Mouse (Mus musculus): ENCODE results near the gene Defb25. TPM values are rescaled to one million over a fixed set of nuclear protein-coding genes. Genes with fewer than 3 reads are reported as not detected.
A peak's percentile ranks its signal among the peaks of the same experiment; 100 is the strongest.
"Not testable (repeated sequence)": the region's sequence is repeated elsewhere in the genome, so short reads cannot be mapped to it uniquely, and the experiment has no call there.

Gene Defb25
- total RNA-seq (2021) = not detected

- intact Hi-C loops (cut with DNase I) = loop anchor here (5.0 kb wide), 1 partner anchor 209 kb away; the partner anchor contains the start of gene Bcl2l1
- DNase-seq = no peak
These were observed at the start of gene Defb25 for GRCm38 (mm10) chr2:152622953-152623352. TSS of gene Defb25 (minus strand) at chr2:152623053.

DNA sequence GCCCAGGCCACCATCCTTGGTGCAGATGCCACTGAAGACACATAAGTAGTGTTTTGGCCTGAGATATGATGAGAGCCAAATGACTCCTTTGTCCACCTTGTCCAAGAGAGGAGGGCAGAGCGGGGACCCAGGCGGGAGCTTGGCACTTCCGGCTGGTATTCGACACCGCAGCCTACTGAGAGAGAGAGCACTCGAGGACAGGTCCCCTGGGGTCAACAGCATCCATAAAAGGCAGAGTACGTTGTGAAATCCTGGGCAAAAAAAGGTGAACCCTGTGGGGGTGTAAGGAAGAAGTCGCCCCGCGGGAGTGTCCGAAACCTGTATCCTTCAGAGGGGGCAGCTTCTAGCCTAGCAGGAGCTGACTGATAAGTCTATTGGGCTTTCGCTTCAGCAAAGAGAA lies 49.3 kb upstream of the Defb25 start:
- intact Hi-C loops (cut with DNase I) = no loop called here
- no peak for DNase-seq

- peak; percentile 52 to 54 for DNase-seq
- intact Hi-C loops (cut with DNase I) = no loop called here
These were observed 48.8 kb upstream of the Defb25 start for GRCm38 (mm10) chr2:152671642-152671999.

GRCm38 (mm10) chr2:152670983-152671641 lies 48.3 kb upstream of the Defb25 start:
- DNase-seq = no peak
- intact Hi-C loops (cut with DNase I) = no loop called here

- intact Hi-C loops (cut with DNase I) = loop anchor here (1.0 kb wide), 1 partner anchor 26 kb away; no protein-coding TSS in a partner anchor
- DNase-seq = peak; percentile 53 to 57
These were observed 47.0 kb upstream of the Defb25 start for GRCm38 (mm10) chr2:152669639-152670484.

DNA sequence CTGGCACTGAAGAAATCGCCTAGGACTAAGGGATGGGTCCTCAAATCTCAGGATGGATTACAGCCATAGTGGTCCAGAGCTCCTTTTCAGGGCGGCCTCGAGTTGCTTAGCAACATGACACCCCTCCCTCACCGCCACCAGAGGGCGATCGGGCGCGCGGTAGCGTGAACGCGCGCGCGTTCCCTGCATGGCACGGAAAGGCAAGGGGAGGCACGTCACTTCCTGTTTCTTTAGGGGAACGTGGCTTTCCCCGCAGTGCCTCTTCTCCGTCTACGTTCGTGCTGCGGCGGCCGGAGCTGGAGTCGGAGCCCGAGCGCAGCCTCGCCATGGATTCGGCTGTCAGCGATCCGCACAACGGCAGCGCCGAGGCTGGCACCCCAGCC lies 46.4 kb upstream of the Defb25 start, which contains the start of gene H13:
TSS of gene H13 (plus strand) at position 206 of the 383 bp plus-strand sequence.
- peak; percentile 93 to 97 for DNase-seq
- intact Hi-C loops (cut with DNase I) = loop anchor here (1.0 kb wide), 1 partner anchor 27 kb away; no protein-coding TSS in a partner anchor

GRCm38 (mm10) chr2:152666191-152666590 lies 43.3 kb upstream of the Defb25 start:
- DNase-seq; intact Hi-C loops (cut with DNase I): not testable (repeated sequence)

GRCm38 (mm10) chr2:152661163-152661562 lies 38.3 kb upstream of the Defb25 start:
- DNase-seq = no peak
- intact Hi-C loops (cut with DNase I) = no loop called here

- peak in 1 of 2 experiments; percentile 62 for DNase-seq
- intact Hi-C loops (cut with DNase I) = loop anchor here (1.0 to 5.0 kb wide), 2 partner anchors 42 to 105 kb away; no protein-coding TSS in a partner anchor
These were observed 34.5 kb upstream of the Defb25 start for GRCm38 (mm10) chr2:152657398-152657797.

DNA sequence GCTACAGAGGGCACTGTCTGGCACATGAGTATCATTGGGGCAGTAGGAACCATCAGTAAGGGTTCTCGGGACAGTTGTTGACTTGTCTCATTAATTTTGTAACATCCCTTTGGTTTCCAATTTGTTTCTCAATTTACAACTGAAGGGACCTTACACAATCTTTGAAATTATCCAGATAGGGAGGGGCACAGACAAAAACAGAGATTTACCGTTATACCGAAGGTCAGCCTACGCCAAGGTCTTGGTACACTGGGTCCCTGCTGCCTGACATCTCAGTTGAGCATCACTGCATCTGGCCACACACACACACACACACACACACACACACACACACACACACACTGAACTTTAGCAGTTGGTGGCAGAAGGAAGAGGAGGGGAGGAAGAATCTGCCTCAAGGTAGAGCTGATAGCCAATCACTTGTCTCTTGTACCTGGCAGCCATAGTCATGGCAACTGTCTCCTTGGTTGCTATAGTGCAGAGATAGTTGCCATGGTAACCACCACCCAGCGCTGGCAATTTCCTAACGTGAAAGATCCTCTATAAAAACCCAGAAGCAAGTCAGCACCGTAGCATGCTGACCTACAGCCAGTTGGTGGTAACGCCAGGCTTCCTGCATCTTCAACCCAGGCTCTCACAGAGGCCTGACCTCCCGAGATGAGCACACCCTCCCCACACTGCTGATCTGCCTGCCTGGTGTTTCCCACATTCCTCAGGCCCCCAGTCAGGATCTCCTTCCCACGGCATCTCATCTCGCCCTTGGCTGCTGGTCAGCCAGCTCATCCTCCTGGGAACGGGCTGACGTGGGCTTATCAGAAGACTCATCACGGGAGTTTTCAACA lies 31.2 kb upstream of the Defb25 start:
- peak in 1 of 2 experiments; percentile 58 for DNase-seq

DNA sequence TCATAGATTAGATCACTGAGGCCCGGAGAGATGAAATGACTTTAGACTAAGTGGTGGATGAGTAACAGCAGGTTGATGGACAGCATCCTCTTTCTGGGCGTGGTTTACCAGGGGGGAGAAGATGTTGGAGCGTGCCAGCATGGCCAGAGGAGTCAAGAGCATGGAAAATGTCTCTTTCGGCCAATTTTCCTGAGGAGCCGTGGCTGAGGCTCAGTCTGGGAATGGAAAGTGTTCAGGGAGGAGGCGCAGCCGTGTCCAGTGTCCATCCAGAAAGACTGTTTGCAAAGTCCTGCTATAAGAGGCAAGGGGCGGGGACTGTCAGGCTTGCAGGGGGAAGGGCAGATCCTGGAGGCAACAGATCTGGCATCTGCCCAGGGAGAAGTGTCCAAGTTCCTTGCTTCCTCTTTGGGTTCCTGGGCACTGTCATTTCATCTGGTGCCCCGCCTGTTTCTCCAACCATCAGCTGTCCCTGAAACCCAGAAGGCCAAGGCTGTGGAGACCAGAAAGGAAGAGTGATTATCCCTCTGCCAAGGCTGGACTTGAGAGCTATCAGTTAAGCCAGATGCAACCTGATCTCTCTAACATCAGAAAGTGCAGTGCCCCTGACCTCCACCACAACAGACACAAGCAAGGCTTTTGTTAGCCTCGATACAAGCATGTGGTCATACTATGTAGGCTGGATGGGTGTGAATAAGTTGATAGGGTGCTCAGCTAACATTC lies 30.2 kb upstream of the Defb25 start:
- intact Hi-C loops (cut with DNase I) = no loop called here
- peak; percentile 69 to 71 for DNase-seq

More for the DNA sequence above, 31.2 kb upstream of the Defb25 start:
- intact Hi-C loops (cut with DNase I) = no loop called here

DNA sequence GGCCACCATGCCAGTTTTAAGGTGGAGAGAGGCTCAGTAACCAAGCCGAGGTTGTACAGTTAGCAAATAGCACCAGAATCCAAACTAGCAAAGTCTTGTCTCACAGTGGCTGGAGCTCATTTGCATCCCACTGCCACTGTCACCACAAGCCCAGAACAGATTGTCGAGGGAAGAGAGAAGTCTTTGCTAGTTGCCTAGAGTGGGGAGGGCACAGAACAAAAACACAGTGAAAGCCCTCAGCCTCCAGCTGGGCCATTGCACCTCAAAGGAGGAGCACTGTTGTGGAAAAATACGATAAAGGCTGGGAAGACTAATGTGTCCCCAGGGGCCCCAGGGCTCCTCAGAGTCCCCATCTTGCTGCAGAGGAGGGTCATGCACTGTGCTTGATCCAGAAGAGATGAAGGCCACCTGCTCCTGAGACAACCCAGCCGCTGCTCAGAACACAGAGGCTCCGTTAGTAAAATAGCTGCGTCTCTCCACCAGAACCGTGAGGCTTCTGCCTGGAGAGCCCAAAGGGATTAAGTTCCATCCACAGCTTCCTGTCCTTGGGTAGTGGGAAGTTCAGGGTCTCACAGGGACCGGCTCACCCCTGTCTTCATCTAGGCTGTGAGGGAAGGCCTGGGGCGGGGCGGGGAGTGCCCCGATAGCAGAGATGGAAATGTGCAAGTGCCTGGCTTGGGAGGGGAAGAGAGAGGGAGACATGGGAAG lies 16.7 kb upstream of the Defb25 start:
- peak; percentile 71 to 75 for DNase-seq
- intact Hi-C loops (cut with DNase I) = no loop called here

- no peak for DNase-seq
- intact Hi-C loops (cut with DNase I) = no loop called here
These were observed 16.0 kb upstream of the Defb25 start for GRCm38 (mm10) chr2:152638865-152639264.

GRCm38 (mm10) chr2:152637381-152637780 lies 14.5 kb upstream of the Defb25 start:
- intact Hi-C loops (cut with DNase I) = no loop called here

DNA sequence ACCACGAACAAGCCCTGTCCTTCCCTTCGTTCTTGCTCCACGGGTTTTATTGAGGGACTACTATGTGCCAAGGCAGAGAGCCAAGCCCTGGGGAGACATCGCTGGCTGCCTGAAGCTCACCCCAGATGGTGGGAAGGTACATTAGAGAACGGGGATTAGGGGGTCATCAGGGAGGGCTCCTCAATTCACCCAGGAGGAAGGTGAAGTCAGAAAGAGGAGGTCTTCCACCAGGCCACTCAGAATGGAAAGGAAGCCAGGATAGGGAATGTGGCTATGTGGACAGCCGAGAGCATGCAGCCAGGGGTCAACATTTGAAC lies 14.1 kb upstream of the Defb25 start:
- intact Hi-C loops (cut with DNase I) = no loop called here
- no peak for DNase-seq

More at GRCm38 (mm10) chr2:152637381-152637780, 14.5 kb upstream of the Defb25 start:
- no peak for DNase-seq

GRCm38 (mm10) chr2:152636246-152637005 lies 13.6 kb upstream of the Defb25 start:
- peak; percentile 89 for DNase-seq
- intact Hi-C loops (cut with DNase I) = no loop called here

GRCm38 (mm10) chr2:152634311-152634710 lies 11.5 kb upstream of the Defb25 start:
- no peak for DNase-seq
- intact Hi-C loops (cut with DNase I) = no loop called here

DNA sequence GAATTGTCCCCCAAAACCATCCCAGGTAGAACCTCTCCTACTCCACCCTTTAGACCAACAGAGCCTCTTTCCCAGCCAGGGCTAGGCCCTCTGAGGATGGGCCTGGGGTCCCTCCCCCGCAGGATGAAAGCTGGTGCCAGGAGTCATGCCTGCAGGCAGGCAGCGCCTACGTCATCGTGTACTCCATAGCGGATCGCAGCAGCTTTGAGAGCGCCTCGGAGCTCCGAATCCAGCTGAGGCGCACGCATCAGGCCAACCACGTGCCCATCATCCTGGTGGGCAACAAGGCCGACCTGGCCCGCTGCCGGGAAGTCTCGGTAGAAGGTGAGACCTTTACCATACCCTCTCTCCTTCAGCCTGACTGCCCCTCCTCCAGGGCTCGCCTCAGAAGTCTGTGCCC lies 10.5 kb upstream of the Defb25 start:
- intact Hi-C loops (cut with DNase I) = no loop called here
- no peak for DNase-seq

- DNase-seq = no peak
- intact Hi-C loops (cut with DNase I) = no loop called here
These were observed 7.1 kb upstream of the Defb25 start for GRCm38 (mm10) chr2:152629904-152630303.
